Mouse (Mus musculus) cerebellum, adult 2 months (tissue): ENCODE data around the gene Zfand2b.

Source experiments
- CTCF ChIP-seq: fragments of 200-500 bp; IDR thresholded peaks from 2 replicates; pipeline ENCODE4 v1.5.1; 2011; ENCODE audit warnings: low read depth, mild to moderate bottlenecking, control low read depth, low read length, moderate library complexity, borderline replicate concordance; ENCODE audit not compliant: insufficient read depth
- POLR2A ChIP-seq: fragments of 200-500 bp; IDR thresholded peaks from 2 replicates; pipeline ENCODE4 v1.6.1; 2011; ENCODE audit warnings: low read length, control low read depth, borderline replicate concordance; ENCODE audit not compliant: insufficient read depth

DNA sequence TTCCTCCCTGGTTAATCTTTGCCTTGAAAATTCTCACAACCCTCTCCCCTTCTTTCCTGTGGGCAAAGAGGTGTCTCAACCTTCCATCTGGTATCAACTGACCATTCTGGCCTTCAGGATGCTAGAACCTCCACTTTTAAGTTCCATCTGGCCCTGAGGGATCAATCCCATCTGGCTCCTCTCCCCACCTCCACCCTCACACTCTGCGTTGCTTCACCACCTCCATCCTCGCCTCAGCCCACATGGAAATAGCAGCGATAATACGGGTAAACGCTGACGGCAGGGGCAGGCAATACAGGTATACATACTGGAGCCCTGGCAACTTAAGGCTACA lies 49.4 kb downstream of the Zfand2b start:
- TF ChIP-seq POLR2A = peak; percentile 25; the same call in 1 of the 2 replicates
- no peak for TF ChIP-seq CTCF
